In genomic region chr5:124896135-124896534, GRCm38 (mm10) we compare ENCODE assay signal across 23 mouse cellular contexts. TPM values are rescaled to one million over a fixed set of nuclear protein-coding genes. Genes with fewer than 3 reads are reported as not detected.
A peak's percentile ranks its signal among the peaks of the same experiment; 100 is the strongest.
DNase-seq lines count a peak whose midpoint lies in the region; ATAC-seq lines count a peak whose summit lies in the region.
"Had no signal": no experiment of that assay in that cellular context is flagged by ENCODE, and none has a peak within 500 bp of the region (broad histone marks: within the 10 kb centered on the region; RNA-seq: fewer than 3 reads in every experiment).

No protein-coding gene starts in this region.

- no peak overlapping the region for H3K4me2 ChIP-seq in liver, embryonic 12.5 days
- H3K4me2 ChIP-seq: forebrain, embryonic 13.5 days; heart, embryonic 12.5 days; hindbrain, embryonic 13.5 days; liver, embryonic 13.5 days; midbrain, embryonic 13.5 days; neural tube, embryonic 12.5 days had no signal

- DNase-seq in embryo, embryonic 10 days (ENCODE audit: low spot score), result peak; percentile 43
- DNase-seq in embryo, embryonic 9.5 days (ENCODE audit: extremely low spot score), result no peak
- DNase-seq in kidney, postnatal 10 days, result peak; percentile 43
- DNase-seq in kidney, adult 8-10 months, result no peak
- peak; percentile 49 for DNase-seq in lung, postnatal 10 days
- DNase-seq in lung, postnatal 14 days, result no peak
- DNase-seq in gastrocnemius, postnatal 25 days, result no peak
- DNase-seq: adrenal gland, postnatal 10 days; cerebellum, postnatal 10 days; heart, adult 11 months; heart, postnatal 14 days; layer of hippocampus, postnatal 36 days; liver, embryonic 13.5 days; right cerebral cortex, adult 18-20 months; thymus, postnatal 36 days had no signal

- no peaks in the 10 kb centered on the region for H3K9me3 ChIP-seq in liver, embryonic 12.5 days (replicated peaks)
- H3K9me3 ChIP-seq: forebrain, embryonic 13.5 days; heart, embryonic 12.5 days; hindbrain, embryonic 13.5 days; liver, embryonic 13.5 days; midbrain, embryonic 13.5 days; neural tube, embryonic 12.5 days had no signal

- H3K4me3 ChIP-seq in liver, embryonic 12.5 days, result no peak overlapping the region
- H3K4me3 ChIP-seq: erythroblast, embryonic 14.5 days; forebrain, embryonic 13.5 days; heart, embryonic 12.5 days; hindbrain, embryonic 13.5 days; layer of hippocampus, adult 2 months; liver, embryonic 13.5 days; midbrain, embryonic 13.5 days; neural tube, embryonic 12.5 days had no signal

- no peaks in the 10 kb centered on the region for H3K36me3 ChIP-seq in liver, embryonic 12.5 days
- H3K36me3 ChIP-seq: heart, embryonic 12.5 days; hindbrain, embryonic 13.5 days; liver, embryonic 13.5 days; midbrain, embryonic 13.5 days; neural tube, embryonic 12.5 days had no signal

- H3K4me1 ChIP-seq in liver, embryonic 12.5 days, result peaks cover 14% of the 10 kb centered on the region; the same call in 1 of the 2 replicates

- H3K27me3 ChIP-seq in liver, embryonic 12.5 days (replicated peaks), result no peaks in the 10 kb centered on the region
- H3K27me3 ChIP-seq: forebrain, embryonic 13.5 days; heart, embryonic 12.5 days; hindbrain, embryonic 13.5 days; liver, embryonic 13.5 days; midbrain, embryonic 13.5 days; neural tube, embryonic 12.5 days had no signal

- WGBS in liver, embryonic 12.5 days (ENCODE audit: insufficient replicate concordance), result 50% methylated on average over 7 of the region's 8 CpGs

- H3K27ac ChIP-seq in liver, embryonic 12.5 days, result no peak overlapping the region
- H3K27ac ChIP-seq: forebrain, embryonic 13.5 days; hindbrain, embryonic 13.5 days; layer of hippocampus, adult 2 months; liver, embryonic 13.5 days; neural tube, embryonic 12.5 days had no signal

- no peak overlapping the region for H3K9ac ChIP-seq in liver, embryonic 12.5 days
- H3K9ac ChIP-seq: forebrain, embryonic 13.5 days; heart, embryonic 12.5 days; hindbrain, embryonic 13.5 days; liver, embryonic 13.5 days; midbrain, embryonic 13.5 days; neural tube, embryonic 12.5 days had no signal

- no peak for ATAC-seq in liver, embryonic 12.5 days
- ATAC-seq: forebrain, embryonic 13.5 days; midbrain, embryonic 13.5 days had no signal

RNA-seq across cellular contexts. Expression of gene Zfp664, which starts 33.6 kb away (rescaled TPM):
- total RNA-seq in gastrocnemius, postnatal 25 days (2021), result 10 to 100 TPM; 18.2 to 19.0 TPM
- polyA plus RNA-seq in liver, embryonic 12.5 days (2016; fragmentation: Nextera tagmentation; extraction: Ambion mirVana), result 21.3 and 22.6 TPM in 2 replicates

RNA-seq across cellular contexts. Expression of gene Ccdc92, which starts 33.9 kb away (rescaled TPM):
- total RNA-seq in gastrocnemius, postnatal 25 days (2021), result under 1 TPM; 0.26 to 0.40 TPM
- polyA plus RNA-seq in liver, embryonic 12.5 days (2016; fragmentation: Nextera tagmentation; extraction: Ambion mirVana), result 0.93 and 1.3 TPM in 2 replicates

Comparison
In these comparisons a context has a peak if more than half of its experiments do, and no peak if none do; other contexts are left out.
1. DNase-seq: peak in embryo, embryonic 10 days (single experiment), kidney, postnatal 10 days (single experiment) and lung, postnatal 10 days (single experiment); none in embryo, embryonic 9.5 days (single experiment), kidney, adult 8-10 months (0 of 2), lung, postnatal 14 days (single experiment) and gastrocnemius, postnatal 25 days (single experiment).